Mouse (Mus musculus) G1E (cell line): ENCODE data around the gene Kcnc1.

ENCODE experiments used
- CTCF ChIP-seq: IDR thresholded peaks from 2 replicates; pipeline ENCODE4 v1.5.1; 2012; ENCODE audit warnings: low read depth, low read length, inconsistent platforms, mixed read lengths
- POLR2AphosphoS5 ChIP-seq: IDR thresholded peaks from 2 replicates; pipeline ENCODE4 v1.6.1; 2012; ENCODE audit warnings: low read depth, low read length, inconsistent platforms; ENCODE audit not compliant: insufficient replicate concordance
- TAL1 ChIP-seq: conservative IDR thresholded peaks from 2 replicates; pipeline ENCODE4 v1.6.1; 2012; ENCODE audit warnings: low read depth, low read length, inconsistent platforms, mixed read lengths

GRCm38 (mm10) chr7:46413959-46414725 is 17.8 kb downstream of the Kcnc1 start:
- TF ChIP-seq CTCF (no peak), TAL1 (no peak), POLR2AphosphoS5 (no peak)
